Mouse (Mus musculus) E14TG2a.4 (cell line): ENCODE measurements at regions not wholly inside any gene's neighbourhood (a gene's known extent, or its start where the extent isn't known, plus 50 kb on each side); places are given as distances from the start of the nearest gene placed in this dataset.

Experiments
- CTCF ChIP-seq: conservative IDR thresholded peaks from 2 replicates; pipeline ENCODE4 v1.5.1; 2014; ENCODE audit warnings: low read length
- POU5F1 ChIP-seq: IDR thresholded peaks from 2 replicates; pipeline ENCODE4 v1.6.1; 2014; ENCODE audit warnings: low read length, borderline replicate concordance

- TF ChIP-seq CTCF (no peak), POU5F1 (no peak)
Observed at GRCm38 (mm10) chr10:99519479-99519878, 240.0 kb downstream of the Csl start.
